Mouse (Mus musculus): Measurements from ENCODE around the gene Polr2l. TPM values are rescaled to one million over a fixed set of nuclear protein-coding genes. Genes with fewer than 3 reads are reported as not detected.

The Polr2l gene
- polyA plus RNA-seq (2015; fragmentation: Nextera tagmentation; extraction: Ambion mirVana), result 49.9 and 56.6 TPM in 2 replicates

DNA sequence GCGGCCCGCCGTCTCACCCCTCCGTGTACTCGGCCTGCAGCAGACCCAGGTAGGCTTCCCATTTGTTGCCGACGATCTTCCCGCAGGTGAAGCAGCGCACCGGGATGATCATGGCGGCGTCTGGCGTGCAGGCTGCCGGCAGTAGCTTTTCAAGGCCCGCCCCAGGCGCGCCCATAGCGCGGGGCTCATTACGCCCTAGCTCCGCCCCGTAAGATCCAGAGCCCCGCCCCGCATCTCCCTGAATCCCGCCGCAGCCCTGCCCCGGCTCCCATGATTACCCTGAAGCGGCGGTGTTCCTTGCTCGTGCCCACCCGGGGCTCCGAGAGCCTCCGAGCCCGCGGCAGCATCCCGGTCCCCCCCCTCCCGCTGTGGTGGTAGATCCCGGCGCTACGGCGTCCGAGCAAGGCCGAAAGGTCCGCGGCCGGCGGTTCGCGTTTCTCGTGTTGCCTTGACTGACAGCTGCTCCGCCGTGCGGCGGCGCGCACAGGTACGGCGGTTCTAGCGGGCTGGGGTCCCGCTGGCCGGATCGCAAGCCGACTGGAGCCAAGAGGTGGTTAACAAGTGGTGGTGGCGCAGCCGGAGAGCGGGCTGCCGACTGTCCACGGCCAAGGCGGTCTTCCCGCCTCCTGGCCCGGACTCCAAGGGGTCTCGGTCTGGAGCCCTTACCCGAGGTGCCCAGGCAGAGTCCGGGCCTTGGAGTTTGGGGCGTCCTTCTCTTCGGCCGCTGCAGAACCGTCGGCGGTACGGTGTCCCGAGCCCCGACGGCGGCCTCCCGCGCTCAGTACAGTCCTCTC lies at the start of gene Polr2l, which contains the start of gene Tspan4:
Gene Polr2l, minus strand, starts transcription at position 122 of the 794 bp plus-strand sequence.
Gene Tspan4, plus strand, starts transcription at position 230 of the 794 bp plus-strand sequence.

GRCm38 (mm10) chr7:141467230-141468030 lies 7.5 kb downstream of the Polr2l start, which contains the start of gene Cd151:
Cd151 (plus strand) TSS chr7:141467392.

GRCm38 (mm10) chr7:141460391-141461113 lies 14.4 kb downstream of the Polr2l start, which contains the start of gene Cracr2b:
Cracr2b (plus strand) TSS chr7:141461094.

GRCm38 (mm10) chr7:141454967-141455551 lies 19.9 kb downstream of the Polr2l start, which contains the start of gene Pnpla2:
Pnpla2 (plus strand) TSS chr7:141455198.

DNA sequence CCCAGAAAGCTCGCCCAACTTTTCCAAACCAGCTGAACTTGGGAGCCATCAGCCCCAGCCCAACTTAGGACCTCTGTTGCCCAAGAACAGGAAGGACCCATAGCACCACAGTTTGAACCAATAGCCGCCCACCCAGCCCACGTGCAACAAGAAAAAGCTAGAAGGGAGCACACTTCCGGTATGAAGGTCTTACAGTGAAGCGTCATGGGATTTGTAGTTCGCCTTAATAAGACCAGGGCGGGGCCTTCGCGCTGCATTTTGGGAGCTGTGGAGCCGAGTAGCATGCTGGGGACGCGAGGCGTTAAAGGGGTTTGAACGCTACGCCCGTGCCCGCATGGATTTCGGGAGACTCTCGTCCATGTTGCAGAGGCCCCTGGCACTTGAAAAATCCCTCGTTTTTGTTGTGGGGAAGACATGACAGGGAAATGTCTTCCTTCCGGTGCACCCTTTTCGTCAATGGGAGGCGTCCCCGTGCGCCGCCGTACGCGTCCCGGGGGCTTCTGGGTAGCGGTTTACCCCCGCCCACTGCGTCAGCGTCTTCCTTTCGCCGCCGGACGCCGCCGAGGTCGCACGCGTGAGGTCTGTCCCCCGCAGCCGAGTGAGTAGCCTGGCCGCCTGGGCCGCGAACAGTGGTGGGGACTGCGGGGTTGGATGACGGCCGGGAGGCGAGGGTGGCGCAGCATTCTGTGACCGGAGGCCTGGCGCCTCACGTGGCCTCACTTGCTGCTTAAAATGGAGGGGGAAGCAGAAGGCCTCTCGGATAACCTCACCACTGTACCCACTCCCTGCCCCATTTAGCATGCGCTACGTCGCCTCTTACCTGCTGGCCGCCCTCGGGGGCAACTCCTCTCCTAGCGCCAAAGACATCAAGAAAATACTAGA lies 27.6 kb downstream of the Polr2l start, which contains the start of gene Rplp2:
Gene Rplp2, plus strand, starts transcription at position 261 of the 882 bp plus-strand sequence.

GRCm38 (mm10) chr7:141443828-141444237 lies 31.1 kb downstream of the Polr2l start, which contains the start of gene Pidd1:
Pidd1 (minus strand) TSS chr7:141444025.

GRCm38 (mm10) chr7:141437178-141438120 lies 37.5 kb downstream of the Polr2l start, which contains the start of gene Slc25a22:
Slc25a22 (minus strand) TSS chr7:141437892.

GRCm38 (mm10) chr7:141429310-141429709 lies 45.6 kb downstream of the Polr2l start, which contains the start of gene Cend1:
Cend1 (minus strand) TSS chr7:141429491.

Other genes with a start within 250 kb of the Polr2l start
- gene Phrf1, start 246.3 kb downstream of the Polr2l start, polyA plus RNA-seq (2015; fragmentation: Nextera tagmentation; extraction: Ambion mirVana), result 27.5 and 28.3 TPM in 2 replicates
- gene Irf7, start 208.7 kb downstream of the Polr2l start, polyA plus RNA-seq (2015; fragmentation: Nextera tagmentation; extraction: Ambion mirVana), result 11.5 and 15.7 TPM in 2 replicates
- gene Cdhr5, start 198.3 kb downstream of the Polr2l start, polyA plus RNA-seq (2015; fragmentation: Nextera tagmentation; extraction: Ambion mirVana), result 0.06 TPM in 1 of 2 replicates, not detected in the other
- 3.3 and 5.1 TPM in 2 replicates for gene Sct, start 196.0 kb downstream of the Polr2l start, polyA plus RNA-seq (2015; fragmentation: Nextera tagmentation; extraction: Ambion mirVana)
- 0.31 and 0.36 TPM in 2 replicates for gene Drd4, start 183.1 kb downstream of the Polr2l start, polyA plus RNA-seq (2015; fragmentation: Nextera tagmentation; extraction: Ambion mirVana)
- 30.4 and 32.7 TPM in 2 replicates for gene Deaf1, start 147.4 kb downstream of the Polr2l start, polyA plus RNA-seq (2015; fragmentation: Nextera tagmentation; extraction: Ambion mirVana)
- 22.8 and 26.0 TPM in 2 replicates for gene Tmem80, start 147.4 kb downstream of the Polr2l start, polyA plus RNA-seq (2015; fragmentation: Nextera tagmentation; extraction: Ambion mirVana)
- gene Eps8l2, start 136.3 kb downstream of the Polr2l start, polyA plus RNA-seq (2015; fragmentation: Nextera tagmentation; extraction: Ambion mirVana), result 31.7 and 35.1 TPM in 2 replicates
- gene Taldo1, start 82.9 kb downstream of the Polr2l start, polyA plus RNA-seq (2015; fragmentation: Nextera tagmentation; extraction: Ambion mirVana), result 316 and 327 TPM in 2 replicates
- gene Gatd1, start 61.0 kb downstream of the Polr2l start, polyA plus RNA-seq (2015; fragmentation: Nextera tagmentation; extraction: Ambion mirVana), result 29.3 and 32.7 TPM in 2 replicates
- gene Cend1, start 45.6 kb downstream of the Polr2l start, polyA plus RNA-seq (2015; fragmentation: Nextera tagmentation; extraction: Ambion mirVana), result 1.6 and 2.1 TPM in 2 replicates
- 12.2 and 14.8 TPM in 2 replicates for gene Slc25a22, start 37.2 kb downstream of the Polr2l start, polyA plus RNA-seq (2015; fragmentation: Nextera tagmentation; extraction: Ambion mirVana)
- gene Pidd1, start 31.1 kb downstream of the Polr2l start, polyA plus RNA-seq (2015; fragmentation: Nextera tagmentation; extraction: Ambion mirVana), result 2.6 and 3.3 TPM in 2 replicates
- 916 and 931 TPM in 2 replicates for gene Rplp2, start 27.8 kb downstream of the Polr2l start, polyA plus RNA-seq (2015; fragmentation: Nextera tagmentation; extraction: Ambion mirVana)
- gene Pnpla2, start 19.9 kb downstream of the Polr2l start, polyA plus RNA-seq (2015; fragmentation: Nextera tagmentation; extraction: Ambion mirVana), result 57.6 and 61.7 TPM in 2 replicates
- 9.8 and 10.0 TPM in 2 replicates for gene Cracr2b, start 14.0 kb downstream of the Polr2l start, polyA plus RNA-seq (2015; fragmentation: Nextera tagmentation; extraction: Ambion mirVana)
- 36.5 and 40.4 TPM in 2 replicates for gene Cd151, start 7.7 kb downstream of the Polr2l start, polyA plus RNA-seq (2015; fragmentation: Nextera tagmentation; extraction: Ambion mirVana)
- gene Tspan4, start 108 bp upstream of the Polr2l start, polyA plus RNA-seq (2015; fragmentation: Nextera tagmentation; extraction: Ambion mirVana), result 120 and 142 TPM in 2 replicates
- gene Chid1, start 64.7 kb upstream of the Polr2l start, polyA plus RNA-seq (2015; fragmentation: Nextera tagmentation; extraction: Ambion mirVana), result 20.8 and 21.2 TPM in 2 replicates
- 49.7 and 53.0 TPM in 2 replicates for gene Ap2a2, start 87.0 kb upstream of the Polr2l start, polyA plus RNA-seq (2015; fragmentation: Nextera tagmentation; extraction: Ambion mirVana)
- 0.12 and 0.13 TPM in 2 replicates for gene Muc6, start 180.2 kb upstream of the Polr2l start, polyA plus RNA-seq (2015; fragmentation: Nextera tagmentation; extraction: Ambion mirVana)
- 0.29 and 0.60 TPM in 2 replicates for gene Muc2, start 215.2 kb upstream of the Polr2l start, polyA plus RNA-seq (2015; fragmentation: Nextera tagmentation; extraction: Ambion mirVana)

Data from urinary bladder, postnatal 0 days (tissue).